Mouse (Mus musculus): ENCODE data around the gene Lin52.
"Not testable (repeated sequence)": the region's sequence is repeated elsewhere in the genome, so short reads cannot be mapped to it uniquely, and the experiment has no call there.

Lin52 gene

GRCm38 (mm10) chr12:84533706-84534486 lies 82.7 kb downstream of the Lin52 start:
- DNase-seq (ENCODE audit: low read depth, low spot score), result no peak

GRCm38 (mm10) chr12:84539537-84539936 lies 88.3 kb downstream of the Lin52 start:
- not testable (repeated sequence) for DNase-seq (ENCODE audit: low read depth, low spot score)

GRCm38 (mm10) chr12:84541391-84541958 lies 90.3 kb downstream of the Lin52 start:
- DNase-seq (ENCODE audit: low read depth, low spot score), result no peak

GRCm38 (mm10) chr12:84546028-84546427 lies 94.8 kb downstream of the Lin52 start:
- DNase-seq (ENCODE audit: low read depth, low spot score), result peak; percentile 54

- DNase-seq (ENCODE audit: low read depth, low spot score), result no peak
Observed at GRCm38 (mm10) chr12:84546577-84547085, 95.4 kb downstream of the Lin52 start.

- DNase-seq (ENCODE audit: low read depth, low spot score), result no peak
Observed at GRCm38 (mm10) chr12:84548251-84548650, 97.0 kb downstream of the Lin52 start.

- DNase-seq (ENCODE audit: low read depth, low spot score), result no peak
Observed at GRCm38 (mm10) chr12:84555218-84555617, 104.0 kb downstream of the Lin52 start.

- no peak for DNase-seq (ENCODE audit: low read depth, low spot score)
Observed at GRCm38 (mm10) chr12:84562558-84562957, 111.3 kb downstream of the Lin52 start.

- no peak for DNase-seq (ENCODE audit: low read depth, low spot score)
Observed at GRCm38 (mm10) chr12:84567576-84567975, 116.4 kb downstream of the Lin52 start.

- no peak for DNase-seq (ENCODE audit: low read depth, low spot score)
Observed at GRCm38 (mm10) chr12:84569336-84569970, 118.2 kb downstream of the Lin52 start, which contains the start of gene Vsx2. Gene Vsx2, plus strand, starts transcription at chr12:84569762.

GRCm38 (mm10) chr12:84569976-84570693 lies 118.9 kb downstream of the Lin52 start:
- DNase-seq (ENCODE audit: low read depth, low spot score), result no peak

GRCm38 (mm10) chr12:84570694-84571415 lies 119.6 kb downstream of the Lin52 start:
- DNase-seq (ENCODE audit: low read depth, low spot score), result no peak

GRCm38 (mm10) chr12:84571466-84572340 lies 120.5 kb downstream of the Lin52 start:
- DNase-seq (ENCODE audit: low read depth, low spot score), result no peak

- no peak for DNase-seq (ENCODE audit: low read depth, low spot score)
Observed at GRCm38 (mm10) chr12:84572341-84572720, 121.1 kb downstream of the Lin52 start.

GRCm38 (mm10) chr12:84573094-84573493 lies 121.9 kb downstream of the Lin52 start:
- DNase-seq (ENCODE audit: low read depth, low spot score), result no peak

- no peak for DNase-seq (ENCODE audit: low read depth, low spot score)
Observed at GRCm38 (mm10) chr12:84577768-84578439, 126.7 kb downstream of the Lin52 start.

- DNase-seq (ENCODE audit: low read depth, low spot score), result no peak
Observed at GRCm38 (mm10) chr12:84578440-84578770, 127.2 kb downstream of the Lin52 start.

- no peak for DNase-seq (ENCODE audit: low read depth, low spot score)
Observed at GRCm38 (mm10) chr12:84581285-84581684, 130.1 kb downstream of the Lin52 start.

GRCm38 (mm10) chr12:84589825-84590761 lies 138.9 kb downstream of the Lin52 start:
- peak; percentile 85 for DNase-seq (ENCODE audit: low read depth, low spot score)

Measured in embryo, embryonic 11.5 days (tissue).